Mouse (Mus musculus): Measurements from ENCODE around the gene Thap4.

GRCm38 (mm10) chr1:93667760-93668400 lies 86.8 kb downstream of the Thap4 start:
- TF ChIP-seq CTCF (IDR thresholded peaks at IDR 0.05; ENCODE audit: extremely low read depth, insufficient read depth, insufficient read length, insufficient replicate concordance) (no peak), POLR2A (IDR thresholded peaks at IDR 0.05; ENCODE audit: low read depth, low read length) (no peak)

All from spleen, adult 2 months (tissue).